Mouse (Mus musculus): Measurements from ENCODE around the gene Sh3glb1. TPM values are rescaled to one million over a fixed set of nuclear protein-coding genes. Genes with fewer than 3 reads are reported as not detected.
"Not testable (repeated sequence)": the region's sequence is repeated elsewhere in the genome, so short reads cannot be mapped to it uniquely, and the experiment has no call there.

The Sh3glb1 gene
- polyA plus RNA-seq, 1 experiment from 2014 or later: 139 TPM

DNA sequence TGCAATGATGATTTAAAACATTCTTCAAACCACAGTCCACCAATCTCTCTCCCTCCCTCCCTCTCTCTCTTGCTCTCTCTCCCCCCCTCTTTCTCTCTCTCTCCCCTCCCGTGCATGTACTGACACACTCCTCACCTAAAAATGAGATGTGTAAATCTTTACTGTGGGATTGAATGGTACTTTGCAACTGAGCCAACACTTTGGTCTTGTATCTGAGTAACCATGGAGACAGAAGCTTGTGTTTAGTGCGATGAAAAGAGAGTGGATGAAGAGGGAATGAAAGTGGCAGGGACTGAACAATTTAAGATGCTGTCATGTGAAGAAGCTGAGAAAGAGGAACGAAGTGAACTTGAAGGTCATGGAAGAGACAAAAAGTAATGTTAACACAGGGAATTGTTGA is 27.6 kb upstream of the Sh3glb1 start:
- WGBS (ENCODE audit: insufficient replicate concordance): 43% methylated on average over 3 of the region's 3 CpGs
- H3K9ac ChIP-seq (ENCODE audit: low read depth, low read length); H3K4me3 ChIP-seq (ENCODE audit: low read depth, low read length): not testable (repeated sequence)

DNA sequence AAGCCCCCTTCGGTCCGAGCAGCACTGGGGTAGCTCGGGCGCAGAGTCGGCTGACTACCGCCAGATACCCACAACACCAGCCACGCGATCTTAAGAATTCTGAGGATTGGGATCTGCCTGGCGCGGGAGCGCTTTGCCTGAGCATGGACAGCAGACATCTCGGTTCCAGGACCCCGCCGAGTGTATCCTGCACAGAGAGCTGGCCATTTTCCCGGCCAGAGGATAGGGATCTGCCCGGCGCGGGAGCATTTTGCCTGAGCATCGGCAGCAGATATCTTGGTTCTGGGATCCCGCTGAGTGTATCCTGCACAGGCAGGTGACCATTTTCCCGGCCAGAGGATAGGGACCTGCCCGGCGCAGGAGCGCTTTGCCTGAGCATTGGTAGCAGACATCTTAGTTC is 18.3 kb upstream of the Sh3glb1 start:
- H3K27ac ChIP-seq (ENCODE audit: low read depth, low read length); H3K4me3 ChIP-seq (ENCODE audit: low read depth, low read length); H3K4me1 ChIP-seq (ENCODE audit: control insufficient read depth, insufficient read depth, low read length); H3K9me3 ChIP-seq (replicated peaks; ENCODE audit: control insufficient read depth, low read length); H3K36me3 ChIP-seq (ENCODE audit: control insufficient read depth, insufficient read depth, low read length); H3K4me2 ChIP-seq; H3K27me3 ChIP-seq (ENCODE audit: control insufficient read depth, insufficient read depth, low read length); ATAC-seq (replicated peaks; ENCODE audit: insufficient number of reproducible peaks, low FRiP score, low TSS enrichment); H3K9ac ChIP-seq (ENCODE audit: low read depth, low read length): not testable (repeated sequence)
- WGBS (ENCODE audit: insufficient replicate concordance): 52% methylated on average over 24 of the region's 24 CpGs

More for the DNA sequence above, 27.6 kb upstream of the Sh3glb1 start:
- H3K4me2 ChIP-seq; ATAC-seq (replicated peaks; ENCODE audit: insufficient number of reproducible peaks, low FRiP score, low TSS enrichment); H3K36me3 ChIP-seq (ENCODE audit: control insufficient read depth, insufficient read depth, low read length); H3K9me3 ChIP-seq (replicated peaks; ENCODE audit: control insufficient read depth, low read length); H3K4me1 ChIP-seq (ENCODE audit: control insufficient read depth, insufficient read depth, low read length); H3K27ac ChIP-seq (ENCODE audit: low read depth, low read length); H3K27me3 ChIP-seq (ENCODE audit: control insufficient read depth, insufficient read depth, low read length): not testable (repeated sequence)

DNA sequence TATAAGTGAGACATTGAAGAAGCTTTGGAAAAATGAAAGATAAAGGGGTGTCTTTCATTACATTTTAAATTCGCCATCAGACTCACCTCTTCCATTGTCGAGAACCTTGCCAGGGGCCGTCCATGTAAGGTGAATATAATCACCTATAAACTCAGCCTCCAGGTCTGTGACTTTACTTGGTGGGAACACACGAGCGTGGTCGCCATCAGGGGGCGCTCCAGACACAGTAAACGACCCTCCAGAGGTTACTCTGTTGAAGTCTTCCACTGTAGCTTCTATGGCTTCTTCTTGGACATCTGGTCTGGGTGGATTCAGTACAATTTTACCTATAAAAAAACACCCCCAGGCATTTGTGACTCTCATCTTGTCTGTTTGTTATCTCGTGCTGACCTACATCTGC is 16.7 kb upstream of the Sh3glb1 start:
- no peak overlapping the region for H3K4me3 ChIP-seq (ENCODE audit: low read depth, low read length)
- H3K36me3 ChIP-seq (ENCODE audit: control insufficient read depth, insufficient read depth, low read length): no peaks in the 10 kb centered on the region
- ATAC-seq (replicated peaks; ENCODE audit: insufficient number of reproducible peaks, low FRiP score, low TSS enrichment): no peak
- no peaks in the 10 kb centered on the region for H3K4me1 ChIP-seq (ENCODE audit: control insufficient read depth, insufficient read depth, low read length)
- H3K27ac ChIP-seq (ENCODE audit: low read depth, low read length): no peak overlapping the region
- no peak overlapping the region for H3K9ac ChIP-seq (ENCODE audit: low read depth, low read length)
- H3K9me3 ChIP-seq (replicated peaks; ENCODE audit: control insufficient read depth, low read length): no peaks in the 10 kb centered on the region
- no peaks in the 10 kb centered on the region for H3K27me3 ChIP-seq (ENCODE audit: control insufficient read depth, insufficient read depth, low read length)
- 18% methylated on average over 9 of the region's 9 CpGs for WGBS (ENCODE audit: insufficient replicate concordance)
- no peak overlapping the region for H3K4me2 ChIP-seq

DNA sequence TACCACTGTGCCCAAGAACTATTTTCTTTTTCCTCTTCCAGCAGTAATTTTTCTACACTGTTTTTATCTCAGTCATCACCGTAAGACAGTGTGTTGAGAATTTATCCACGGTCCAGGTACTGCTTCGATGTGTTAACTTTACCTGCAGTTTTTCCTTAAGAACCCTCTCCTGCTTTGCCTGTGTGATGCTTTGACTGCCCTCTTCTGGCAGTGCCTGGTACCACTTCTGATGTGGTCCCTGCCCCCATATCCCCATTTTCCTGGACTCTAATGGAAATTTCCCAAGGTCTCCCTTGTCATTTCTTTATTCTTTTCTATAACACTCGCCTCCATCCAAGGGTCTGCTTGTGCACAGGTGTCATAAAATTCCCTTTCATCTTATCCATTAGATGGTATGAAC is 3.3 kb upstream of the Sh3glb1 start:
- 44% methylated on average over 4 of the region's 4 CpGs for WGBS (ENCODE audit: insufficient replicate concordance)
- no peaks in the 10 kb centered on the region for H3K9me3 ChIP-seq (replicated peaks; ENCODE audit: control insufficient read depth, low read length)
- no peak overlapping the region for H3K9ac ChIP-seq (ENCODE audit: low read depth, low read length)
- peaks cover 8% of the 10 kb centered on the region for H3K4me1 ChIP-seq (ENCODE audit: control insufficient read depth, insufficient read depth, low read length)
- H3K36me3 ChIP-seq (ENCODE audit: control insufficient read depth, insufficient read depth, low read length): no peaks in the 10 kb centered on the region
- H3K27me3 ChIP-seq (ENCODE audit: control insufficient read depth, insufficient read depth, low read length): no peaks in the 10 kb centered on the region
- H3K27ac ChIP-seq (ENCODE audit: low read depth, low read length): no peak overlapping the region
- H3K4me3 ChIP-seq (ENCODE audit: low read depth, low read length): no peak overlapping the region
- H3K4me2 ChIP-seq: no peak overlapping the region
- no peak for ATAC-seq (replicated peaks; ENCODE audit: insufficient number of reproducible peaks, low FRiP score, low TSS enrichment)

DNA sequence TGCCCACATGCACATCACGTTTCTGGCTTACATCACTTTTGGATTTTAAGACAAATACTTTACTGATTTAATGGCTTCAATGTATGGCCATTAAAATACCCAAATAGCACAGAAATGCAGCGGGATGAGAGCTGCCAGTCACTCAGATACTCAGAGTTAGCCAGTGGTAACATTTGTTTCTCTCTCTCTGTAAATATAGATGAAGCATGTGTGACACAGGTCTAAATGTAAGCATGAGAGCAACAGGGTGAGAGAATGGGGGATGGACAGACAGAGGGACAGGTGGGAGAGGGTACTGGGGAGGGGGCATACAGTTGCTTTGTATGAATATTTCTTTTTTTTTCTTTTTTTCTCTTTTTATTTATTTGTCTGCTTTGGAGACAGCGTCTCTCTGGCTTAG is 2.4 kb upstream of the Sh3glb1 start:
- not testable (repeated sequence) for H3K9me3 ChIP-seq (replicated peaks; ENCODE audit: control insufficient read depth, low read length); H3K27me3 ChIP-seq (ENCODE audit: control insufficient read depth, insufficient read depth, low read length); H3K27ac ChIP-seq (ENCODE audit: low read depth, low read length); H3K9ac ChIP-seq (ENCODE audit: low read depth, low read length); H3K4me3 ChIP-seq (ENCODE audit: low read depth, low read length); H3K36me3 ChIP-seq (ENCODE audit: control insufficient read depth, insufficient read depth, low read length); H3K4me2 ChIP-seq; ATAC-seq (replicated peaks; ENCODE audit: insufficient number of reproducible peaks, low FRiP score, low TSS enrichment)
- peaks cover 14% of the 10 kb centered on the region for H3K4me1 ChIP-seq (ENCODE audit: control insufficient read depth, insufficient read depth, low read length)
- 83% methylated on average over 3 of the region's 3 CpGs for WGBS (ENCODE audit: insufficient replicate concordance)

DNA sequence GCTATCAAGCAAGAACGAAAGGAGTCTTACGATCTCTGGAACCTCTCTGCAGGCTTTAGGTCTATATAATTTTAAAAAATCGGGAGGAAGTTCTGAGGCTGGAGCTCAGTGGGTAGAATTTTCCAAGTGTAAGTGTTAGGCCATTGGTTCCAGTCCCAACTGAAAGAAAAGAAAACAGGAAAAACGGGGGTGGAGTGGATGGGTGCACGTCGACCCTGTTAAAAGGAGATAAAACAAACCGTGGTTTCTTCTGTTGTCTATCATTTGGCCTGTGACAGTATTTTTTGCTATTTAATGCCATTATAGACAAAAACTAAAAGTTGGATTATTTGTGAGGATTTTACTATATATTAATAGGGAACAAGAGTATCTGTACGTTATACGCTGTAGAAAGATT is 1.7 kb upstream of the Sh3glb1 start:
- no peak for ATAC-seq (replicated peaks; ENCODE audit: insufficient number of reproducible peaks, low FRiP score, low TSS enrichment)
- Histone ChIP-seq H3K36me3 (ENCODE audit: control insufficient read depth, insufficient read depth, low read length) (no peaks in the 10 kb centered on the region), H3K9ac (ENCODE audit: low read depth, low read length) (no peak overlapping the region), H3K4me1 (ENCODE audit: control insufficient read depth, insufficient read depth, low read length) (peaks cover 14% of the 10 kb centered on the region), H3K4me2 (peak overlapping the region; percentile 22; the same call in 1 of the 2 replicates), H3K27ac (ENCODE audit: low read depth, low read length) (peak overlapping the region; percentile 100), H3K9me3 (replicated peaks; ENCODE audit: control insufficient read depth, low read length) (no peaks in the 10 kb centered on the region), H3K27me3 (ENCODE audit: control insufficient read depth, insufficient read depth, low read length) (no peaks in the 10 kb centered on the region), H3K4me3 (ENCODE audit: low read depth, low read length) (no peak overlapping the region)
- WGBS (ENCODE audit: insufficient replicate concordance): 65% methylated on average over 9 of the region's 9 CpGs

DNA sequence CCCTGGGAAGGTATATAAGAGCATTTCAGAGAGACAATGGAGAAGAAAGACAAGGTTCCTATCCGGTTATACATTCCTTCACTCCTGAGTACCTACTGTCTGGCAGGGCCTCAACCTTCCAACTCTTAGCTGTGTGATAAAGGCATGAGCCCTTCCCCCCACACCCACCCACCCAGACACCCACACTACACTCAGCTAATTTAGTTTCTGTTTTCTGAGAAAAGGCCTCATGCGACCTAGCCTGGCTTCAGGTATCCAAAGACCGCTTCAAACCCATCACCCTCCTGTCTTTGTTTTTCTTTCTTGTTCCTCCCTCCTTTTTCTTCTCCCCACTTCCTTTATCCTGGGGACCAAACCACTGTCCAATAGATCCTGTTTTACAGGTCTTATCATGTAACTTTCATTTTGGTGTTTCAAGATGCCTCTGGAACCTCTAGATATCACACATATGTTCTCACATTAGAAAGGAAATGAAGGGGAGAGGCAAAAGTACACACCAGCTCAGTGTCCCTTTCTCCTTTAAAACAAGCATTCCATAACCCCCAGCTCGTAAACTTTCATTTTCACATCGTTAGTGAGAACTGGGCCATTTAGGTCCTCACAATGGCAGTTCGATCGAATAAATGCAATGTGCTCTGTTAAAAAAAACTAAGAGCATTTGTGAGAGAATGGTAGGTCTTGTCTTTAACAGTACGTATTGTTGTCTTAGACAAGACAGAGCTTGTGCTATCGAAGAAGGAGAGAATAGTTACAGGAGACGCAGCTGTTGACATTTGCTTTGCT is 1.1 kb upstream of the Sh3glb1 start:
- no peaks in the 10 kb centered on the region for H3K36me3 ChIP-seq (ENCODE audit: control insufficient read depth, insufficient read depth, low read length)
- H3K4me2 ChIP-seq: peak overlapping the region; percentile 64
- ATAC-seq (replicated peaks; ENCODE audit: insufficient number of reproducible peaks, low FRiP score, low TSS enrichment): no peak
- H3K9ac ChIP-seq (ENCODE audit: low read depth, low read length): peak overlapping the region; percentile 52; the same call in 1 of the 2 replicates
- 72% methylated on average over 10 of the region's 10 CpGs for WGBS (ENCODE audit: insufficient replicate concordance)
- H3K27ac ChIP-seq (ENCODE audit: low read depth, low read length): peak overlapping the region; percentile 100
- no peak overlapping the region; the same call in 1 of the 2 replicates for H3K4me3 ChIP-seq (ENCODE audit: low read depth, low read length)
- H3K4me1 ChIP-seq (ENCODE audit: control insufficient read depth, insufficient read depth, low read length): peaks cover 17% of the 10 kb centered on the region
- no peaks in the 10 kb centered on the region for H3K27me3 ChIP-seq (ENCODE audit: control insufficient read depth, insufficient read depth, low read length)
- no peaks in the 10 kb centered on the region for H3K9me3 ChIP-seq (replicated peaks; ENCODE audit: control insufficient read depth, low read length)

DNA sequence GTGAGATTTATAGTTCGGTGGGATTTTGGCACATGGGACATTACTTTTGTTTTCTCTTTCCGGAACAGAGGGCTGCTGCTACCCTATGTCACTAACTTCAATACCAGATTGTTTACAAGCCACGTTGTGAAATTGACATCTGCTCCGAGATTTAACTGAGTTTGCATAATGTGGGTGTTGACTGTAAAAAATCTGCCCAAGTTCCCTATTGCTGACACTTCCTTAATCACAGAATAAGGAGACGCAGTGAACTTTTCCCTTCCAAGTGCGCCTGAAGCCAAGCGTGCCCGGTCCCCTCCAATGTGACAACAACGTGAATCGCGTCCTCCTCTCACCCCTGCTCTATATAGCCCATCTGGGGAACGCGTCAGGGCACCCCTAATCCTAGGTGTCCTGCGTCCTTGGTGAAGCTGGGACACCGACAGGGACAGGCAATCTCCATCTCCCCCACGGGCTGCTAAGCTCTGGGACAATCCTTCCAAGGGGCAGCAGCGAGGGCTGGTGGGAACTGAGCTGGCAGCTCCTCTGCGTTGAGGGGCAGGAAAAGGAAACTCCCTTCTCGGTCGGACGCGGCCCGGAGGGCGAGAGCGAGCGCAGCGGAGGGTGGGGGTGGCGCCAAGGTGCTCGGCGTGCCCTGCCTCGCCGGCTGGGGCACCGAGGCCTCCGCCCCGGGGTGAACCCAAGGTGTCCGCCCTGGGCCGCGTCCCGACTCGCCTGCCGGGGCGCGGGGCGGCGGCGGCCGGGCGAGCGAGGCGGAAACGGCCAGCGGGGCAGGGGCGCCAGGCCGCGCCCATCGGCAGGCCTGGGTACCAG is 841 bp downstream of the Sh3glb1 start:
- 1% methylated on average over 53 of the region's 56 CpGs for WGBS (ENCODE audit: insufficient replicate concordance)
- Histone ChIP-seq H3K4me3 (ENCODE audit: low read depth, low read length) (peak overlapping the region; percentile 91), H3K4me1 (ENCODE audit: control insufficient read depth, insufficient read depth, low read length) (peaks cover 27% of the 10 kb centered on the region), H3K36me3 (ENCODE audit: control insufficient read depth, insufficient read depth, low read length) (no peaks in the 10 kb centered on the region), H3K9ac (ENCODE audit: low read depth, low read length) (peak overlapping the region; percentile 93), H3K9me3 (replicated peaks; ENCODE audit: control insufficient read depth, low read length) (no peaks in the 10 kb centered on the region), H3K27ac (ENCODE audit: low read depth, low read length) (peak overlapping the region; percentile 100), H3K4me2 (peak overlapping the region; percentile 85), H3K27me3 (ENCODE audit: control insufficient read depth, insufficient read depth, low read length) (no peaks in the 10 kb centered on the region)
- no peak; the same call in 1 of the 2 replicates for ATAC-seq (replicated peaks; ENCODE audit: insufficient number of reproducible peaks, low FRiP score, low TSS enrichment)

All from heart, embryonic 11.5 days (tissue).